Mouse (Mus musculus) embryonic facial prominence, embryonic 14.5 days (tissue): ENCODE measurements around the gene Per2. TPM values are rescaled to one million over a fixed set of nuclear protein-coding genes. Genes with fewer than 3 reads are reported as not detected.
"Not testable (repeated sequence)": the region's sequence is repeated elsewhere in the genome, so short reads cannot be mapped to it uniquely, and the experiment has no call there.

Experiments
- ATAC-seq: fragments of 200-750 bp; cut with Nextera tagmentation; 2 replicates; pipeline ENCODE4 v1.8.0; 2017; ENCODE audit warnings: low read depth, moderate number of reproducible peaks, moderate TSS enrichment
- DNase-seq: peaks from one replicate; pipeline ENCODE4 v3.0.0-alpha.2; 2015; ENCODE audit warnings: low spot score
- H3K27ac ChIP-seq: fragments of 300-500 bp; sonication (generic); replicated peaks from 2 replicates; pipeline ENCODE4 v1.5.1; 2014; ENCODE audit warnings: low read depth, mild to moderate bottlenecking, low read length, moderate library complexity
- H3K27me3 ChIP-seq: fragments of 300-500 bp; sonication (generic); replicated peaks from 2 replicates; pipeline ENCODE4 v1.6.1; 2014; ENCODE audit warnings: low read length; ENCODE audit not compliant: control insufficient read depth, insufficient read depth
- H3K36me3 ChIP-seq: fragments of 300-500 bp; sonication (generic); 2 replicates; pipeline ENCODE4 v1.6.1; 2014; ENCODE audit warnings: low read length, mixed read lengths; ENCODE audit not compliant: control insufficient read depth, insufficient read depth
- H3K4me1 ChIP-seq: fragments of 300-500 bp; sonication (generic); 2 replicates; pipeline ENCODE4 v1.6.1; 2014; ENCODE audit warnings: antibody characterized with exemption, low read length; ENCODE audit not compliant: control insufficient read depth, insufficient read depth
- H3K4me2 ChIP-seq: fragments of 300-500 bp; sonication (generic); 2 replicates; pipeline ENCODE4 v1.6.1; 2014; ENCODE audit warnings: low read depth, mild to moderate bottlenecking, low read length, moderate library complexity, mixed read lengths
- H3K4me3 ChIP-seq: fragments of 300-500 bp; sonication (generic); 2 replicates; pipeline ENCODE4 v1.5.1; 2014; ENCODE audit warnings: low read depth, mild to moderate bottlenecking, low read length
- H3K9ac ChIP-seq: fragments of 300-500 bp; sonication (generic); 2 replicates; pipeline ENCODE4 v1.6.1; 2014; ENCODE audit warnings: low read depth, mild to moderate bottlenecking, low read length, moderate library complexity, mixed read lengths
- H3K9me3 ChIP-seq: fragments of 300-500 bp; sonication (generic); 2 replicates; pipeline ENCODE4 v1.6.1; 2016; ENCODE audit warnings: low read length; ENCODE audit not compliant: control insufficient read depth
- WGBS: fragments of 180-500 bp; shearing (Covaris S2); extraction: QIAGEN DNeasy Blood & Tissue Kit; methylation state at CpG from one replicate; pipeline ENCODE4 v1.1.7; 2014; 5-methylcytosine and 5-hydroxymethylcytosine counted together
- polyA plus RNA-seq: library from polyadenylated mRNA; unstranded; fragments of >200 nt; fragmentation: Nextera tagmentation; extraction: Ambion mirVana; gene quantifications from 2 replicates; pipeline ENCODE4 v1.2.1, GENCODE M21; 2014

The Per2 gene
- polyA plus RNA-seq, 1 experiment from 2014 or later, result 4.7 TPM

DNA sequence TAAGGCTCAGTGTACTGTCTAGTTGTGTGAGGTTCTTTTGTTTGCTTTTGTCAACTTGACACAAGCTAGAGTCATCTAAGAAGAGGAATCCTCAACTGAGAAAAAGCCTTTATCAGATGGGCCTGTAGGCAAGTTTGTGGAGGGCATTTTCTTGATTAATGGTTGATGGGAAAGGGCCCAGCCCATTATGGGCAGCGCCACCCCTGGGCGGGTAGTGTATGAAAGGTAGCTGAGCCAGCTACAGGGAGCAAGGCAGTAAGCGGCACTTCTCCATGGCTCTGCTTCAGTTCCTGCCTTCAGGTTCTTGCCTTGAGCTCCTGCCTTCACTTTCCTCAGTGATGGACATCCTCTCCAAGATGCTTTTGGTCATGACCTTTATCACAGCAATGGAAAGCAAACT, 27.0 kb upstream of the Per2 start:
- WGBS, result 73% methylated on average over 3 of the region's 3 CpGs
- no peak for ATAC-seq
- H3K4me1 ChIP-seq, result no peaks in the 10 kb centered on the region

DNA sequence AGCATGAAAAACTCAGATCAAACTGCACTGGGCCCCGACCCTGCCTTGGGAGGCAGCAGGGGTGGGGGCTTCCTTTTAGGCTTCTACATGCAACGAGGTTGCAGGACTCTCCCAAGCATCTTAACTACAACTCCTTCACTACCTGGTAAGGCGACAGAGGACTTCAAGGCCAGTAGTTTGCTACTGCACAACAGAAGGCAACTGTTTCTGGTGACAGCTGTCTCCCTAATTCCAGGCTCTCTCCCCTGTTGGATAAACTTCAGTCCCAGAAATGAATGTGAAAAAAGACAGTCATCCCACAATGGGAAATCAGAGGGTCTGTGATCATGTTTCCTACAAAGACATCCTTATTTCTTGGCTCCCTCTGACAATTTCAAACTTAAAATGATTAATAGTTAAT, 26.3 kb upstream of the Per2 start:
- no peaks in the 10 kb centered on the region for H3K36me3 ChIP-seq
- no peak overlapping the region for H3K4me2 ChIP-seq
- no peak overlapping the region for H3K4me3 ChIP-seq
- H3K9ac ChIP-seq, result no peak overlapping the region
- ATAC-seq (no peak), DNase-seq (no peak)
- H3K27ac ChIP-seq, result no peak overlapping the region
- WGBS, result 67% methylated on average over 3 of the region's 3 CpGs
- H3K27me3 ChIP-seq, result no peaks in the 10 kb centered on the region
- H3K9me3 ChIP-seq, result no peaks in the 10 kb centered on the region
- H3K4me1 ChIP-seq, result no peaks in the 10 kb centered on the region

More for the DNA sequence above, 27.0 kb upstream of the Per2 start:
- no peaks in the 10 kb centered on the region for H3K9me3 ChIP-seq
- no peaks in the 10 kb centered on the region for H3K36me3 ChIP-seq
- no peak overlapping the region for H3K4me2 ChIP-seq
- H3K9ac ChIP-seq, result no peak overlapping the region
- no peak overlapping the region for H3K4me3 ChIP-seq
- no peaks in the 10 kb centered on the region for H3K27me3 ChIP-seq
- no peak overlapping the region for H3K27ac ChIP-seq
- DNase-seq, result no peak

DNA sequence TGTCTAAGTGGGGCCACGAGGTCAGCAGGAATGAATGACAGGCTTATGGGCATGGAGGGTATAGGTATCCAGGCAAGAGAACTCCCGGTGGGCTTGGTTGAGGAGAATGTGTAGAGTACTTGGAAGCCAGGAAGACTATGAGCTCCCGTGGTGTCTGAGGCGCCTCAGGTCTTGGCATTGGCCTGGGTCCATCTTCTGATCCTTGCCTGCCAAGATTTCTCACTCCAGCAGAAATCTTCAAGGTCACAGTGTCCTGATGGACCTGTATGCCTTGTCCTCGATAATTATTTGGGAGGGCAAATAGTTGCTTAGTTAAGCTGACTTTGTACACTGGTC, 24.9 kb upstream of the Per2 start:
- no peaks in the 10 kb centered on the region for H3K4me1 ChIP-seq
- H3K27me3 ChIP-seq, result no peaks in the 10 kb centered on the region
- no peak overlapping the region for H3K9ac ChIP-seq
- DNase-seq, result no peak
- WGBS, result 62% methylated on average over 5 of the region's 5 CpGs
- H3K9me3 ChIP-seq, result no peaks in the 10 kb centered on the region
- H3K27ac ChIP-seq, result no peak overlapping the region
- H3K36me3 ChIP-seq, result no peaks in the 10 kb centered on the region
- no peak overlapping the region for H3K4me2 ChIP-seq
- ATAC-seq, result no peak
- no peak overlapping the region for H3K4me3 ChIP-seq

DNA sequence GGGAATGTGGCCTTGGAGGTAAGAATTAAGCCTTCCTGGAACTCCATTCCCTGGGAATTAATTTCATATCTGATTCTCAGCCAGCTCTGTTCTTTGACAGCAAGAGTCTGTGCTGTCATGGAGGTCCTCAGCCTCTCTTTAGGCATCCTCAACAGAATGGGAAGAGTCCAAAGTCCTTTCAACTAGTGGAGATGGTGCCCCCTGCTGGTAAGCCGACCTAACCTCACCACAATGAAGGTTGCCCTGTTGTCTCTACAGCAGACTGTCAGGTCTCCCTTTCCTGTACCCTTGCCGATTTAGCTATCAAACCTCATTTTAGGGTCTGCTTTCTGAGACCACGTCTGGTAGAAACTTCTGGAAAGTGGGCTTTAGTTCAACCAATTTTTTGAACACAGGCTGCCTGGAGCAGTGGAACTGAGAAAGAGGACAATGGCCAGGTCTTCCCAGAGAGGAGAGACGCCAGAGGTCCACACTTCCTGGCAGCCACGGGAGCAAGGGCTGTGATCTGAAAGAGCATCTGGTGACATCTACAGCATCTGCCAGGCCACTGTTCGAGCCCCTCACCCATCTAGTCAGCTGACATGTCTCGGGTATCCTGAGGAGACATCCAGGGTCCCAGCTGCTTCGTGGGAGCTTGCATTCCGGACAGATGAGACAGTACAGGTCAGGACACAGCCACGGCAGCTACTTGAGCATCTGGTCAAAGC, 24.3 kb upstream of the Per2 start:
- Histone ChIP-seq H3K4me1 (no peaks in the 10 kb centered on the region), H3K4me3 (no peak overlapping the region), H3K9me3 (0 out of 2 replicates have a peak, but pooled peaks cover 2% of the 10 kb centered on the region), H3K4me2 (no peak overlapping the region), H3K27ac (no peak overlapping the region), H3K9ac (no peak overlapping the region), H3K27me3 (no peaks in the 10 kb centered on the region), H3K36me3 (no peaks in the 10 kb centered on the region)
- DNase-seq (peak; percentile 87), ATAC-seq (peak; percentile 85)
- WGBS, result 30% methylated on average over 10 of the region's 10 CpGs

DNA sequence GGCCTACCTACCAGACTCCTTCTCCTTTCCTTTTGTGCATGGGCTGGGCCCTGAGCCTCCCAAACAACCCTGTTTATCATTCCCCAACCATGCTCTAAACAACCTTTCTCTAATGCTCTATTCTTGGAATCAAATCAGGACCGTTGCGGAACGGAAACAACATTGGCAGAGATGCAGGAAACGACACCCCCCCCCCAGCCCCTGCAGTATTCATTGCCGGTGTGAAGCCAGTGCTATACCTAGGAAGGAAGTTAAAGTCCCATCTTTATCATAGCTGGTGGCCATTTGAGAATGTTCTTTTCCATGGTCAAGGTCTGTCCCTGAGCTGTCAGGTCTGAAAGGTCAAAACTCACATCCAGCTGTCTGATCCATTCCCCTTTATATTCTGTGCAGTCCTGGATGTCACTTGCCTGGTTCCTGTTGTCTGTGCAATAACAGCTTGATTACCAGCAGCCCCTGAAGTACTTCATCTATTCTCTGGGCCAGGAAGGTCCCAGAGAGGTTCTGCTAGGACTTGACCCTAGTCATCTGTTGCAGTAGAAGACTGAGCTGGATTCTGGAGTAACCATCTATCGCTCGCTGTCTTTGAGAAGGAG, 23.6 kb upstream of the Per2 start:
- ATAC-seq, result no peak
- 81% methylated on average over 7 of the region's 7 CpGs for WGBS
- H3K4me1 ChIP-seq, result no peaks in the 10 kb centered on the region
- H3K27me3 ChIP-seq, result no peaks in the 10 kb centered on the region
- 0 out of 2 replicates have a peak, but pooled peaks cover 3% of the 10 kb centered on the region for H3K9me3 ChIP-seq
- no peak overlapping the region for H3K4me3 ChIP-seq
- DNase-seq, result no peak
- no peaks in the 10 kb centered on the region for H3K36me3 ChIP-seq
- H3K4me2 ChIP-seq, result no peak overlapping the region
- H3K27ac ChIP-seq, result no peak overlapping the region
- no peak overlapping the region for H3K9ac ChIP-seq

DNA sequence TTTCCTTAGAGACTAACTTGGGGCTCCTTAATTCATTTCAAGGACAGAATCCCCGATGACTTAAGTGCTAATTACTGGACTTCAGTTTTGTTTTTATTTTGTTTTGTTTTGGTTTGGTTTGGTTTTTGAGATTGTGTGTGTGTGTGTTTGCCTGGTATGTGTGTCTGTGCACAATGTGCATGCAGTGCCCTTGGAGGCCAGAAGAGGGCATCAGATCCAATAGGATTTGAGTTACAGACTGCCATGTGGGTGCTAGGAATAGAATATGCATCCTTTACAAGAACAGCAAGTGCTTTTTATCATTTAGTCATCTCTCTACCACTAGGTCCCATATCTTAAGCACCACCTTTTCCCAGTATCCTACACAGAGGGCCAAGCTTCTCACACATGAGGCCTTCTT, 19.8 kb upstream of the Per2 start:
- no peak overlapping the region for H3K9ac ChIP-seq
- WGBS, result 93% methylated on average over 1 of the region's 1 CpGs
- no peak for ATAC-seq

DNA sequence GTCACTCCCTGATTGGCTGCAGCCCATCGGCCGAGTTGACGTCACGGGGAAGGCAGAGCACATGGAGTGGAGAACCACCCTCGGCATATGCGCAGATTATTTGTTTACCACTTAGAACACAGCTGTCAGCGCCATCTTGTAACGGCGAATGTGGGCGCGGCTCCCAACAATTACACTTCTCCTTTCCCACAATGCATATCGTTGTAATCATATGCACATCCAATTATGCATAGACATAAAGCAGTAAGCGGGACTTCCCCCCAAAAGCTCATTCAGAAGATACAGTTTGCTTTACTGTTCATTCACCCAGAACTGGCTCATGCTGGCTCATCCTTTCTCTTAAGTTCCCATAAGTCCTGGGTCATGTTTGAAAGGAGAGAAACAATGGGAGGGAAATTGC, 19.0 kb upstream of the Per2 start:
- not testable (repeated sequence) for H3K4me2 ChIP-seq

More for the DNA sequence above, 19.8 kb upstream of the Per2 start:
- no peaks in the 10 kb centered on the region for H3K4me1 ChIP-seq
- no peak overlapping the region for H3K27ac ChIP-seq
- H3K4me2 ChIP-seq, result no peak overlapping the region
- no peak overlapping the region for H3K4me3 ChIP-seq
- no peak for DNase-seq
- H3K9me3 ChIP-seq, result 0 out of 2 replicates have a peak, but pooled peaks cover 3% of the 10 kb centered on the region
- no peaks in the 10 kb centered on the region for H3K27me3 ChIP-seq
- H3K36me3 ChIP-seq, result no peaks in the 10 kb centered on the region

DNA sequence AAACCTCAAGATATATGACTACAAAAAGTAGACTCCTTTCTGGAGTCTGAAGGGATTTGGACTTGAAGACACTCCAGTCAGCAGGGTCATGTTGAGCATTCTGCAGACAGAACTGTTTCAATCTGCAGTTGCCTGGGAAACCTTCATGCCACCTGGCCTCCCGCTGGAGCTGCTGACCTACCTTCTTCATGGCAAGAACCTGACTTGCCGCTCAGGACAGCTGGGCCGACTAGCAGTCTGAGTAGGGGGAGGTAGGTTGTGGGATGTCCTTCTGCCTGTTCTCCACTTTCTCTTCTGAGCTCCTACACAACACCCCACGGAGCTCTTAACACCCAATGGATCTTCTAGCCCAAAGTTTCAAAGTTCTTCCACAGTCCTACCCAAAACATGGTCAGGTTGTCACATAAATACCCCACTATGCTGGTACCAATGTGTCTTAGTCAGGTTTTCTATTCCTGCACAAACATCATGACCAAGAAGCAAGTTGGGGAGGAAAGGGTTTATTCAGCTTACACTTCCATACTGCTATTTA, 10.8 kb upstream of the Per2 start:
- no peaks in the 10 kb centered on the region for H3K9me3 ChIP-seq
- no peaks in the 10 kb centered on the region for H3K36me3 ChIP-seq
- H3K27me3 ChIP-seq, result no peaks in the 10 kb centered on the region
- no peak overlapping the region for H3K9ac ChIP-seq
- 78% methylated on average over 4 of the region's 4 CpGs for WGBS
- ATAC-seq (no peak), DNase-seq (no peak)
- H3K4me2 ChIP-seq, result no peak overlapping the region
- no peak overlapping the region for H3K4me3 ChIP-seq
- no peaks in the 10 kb centered on the region for H3K4me1 ChIP-seq
- no peak overlapping the region for H3K27ac ChIP-seq

More for the DNA sequence above, 19.0 kb upstream of the Per2 start:
- not testable (repeated sequence) for H3K4me3 ChIP-seq, H3K9ac ChIP-seq, ATAC-seq, H3K27ac ChIP-seq, DNase-seq, H3K36me3 ChIP-seq, H3K27me3 ChIP-seq, H3K4me1 ChIP-seq, H3K9me3 ChIP-seq
- WGBS, result 90% methylated on average over 9 of the region's 13 CpGs

DNA sequence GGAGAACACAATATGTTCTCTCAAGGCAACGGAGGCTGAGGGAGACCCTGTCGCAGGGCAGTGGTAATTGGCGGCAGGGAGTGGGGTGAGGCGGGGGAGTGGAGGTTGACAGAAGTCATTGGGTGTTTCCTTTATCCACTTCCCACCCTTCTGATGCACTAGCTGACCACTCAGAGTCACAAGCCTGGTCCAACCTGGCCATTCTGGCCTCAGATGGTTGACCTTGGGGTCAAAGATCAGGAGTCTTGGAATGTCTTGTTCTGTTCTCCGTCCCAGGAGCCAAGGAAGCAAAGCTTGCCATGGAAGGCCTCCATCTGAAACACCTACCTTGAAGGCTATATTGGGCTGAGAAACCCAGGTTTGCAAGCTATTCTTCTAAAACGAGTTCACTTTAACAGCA, 7.1 kb upstream of the Per2 start:
- 80% methylated on average over 6 of the region's 6 CpGs for WGBS

More for the DNA sequence above, 7.1 kb upstream of the Per2 start:
- ATAC-seq, result no peak
- Histone ChIP-seq H3K4me2 (no peak overlapping the region), H3K9me3 (no peaks in the 10 kb centered on the region), H3K4me3 (no peak overlapping the region), H3K9ac (no peak overlapping the region), H3K27ac (no peak overlapping the region), H3K4me1 (no peaks in the 10 kb centered on the region), H3K27me3 (no peaks in the 10 kb centered on the region), H3K36me3 (no peaks in the 10 kb centered on the region)
- DNase-seq, result no peak
